Mouse (Mus musculus) kidney, postnatal 0 days (tissue): Measurements from ENCODE around the gene Nfs1. TPM values are rescaled to one million over a fixed set of nuclear protein-coding genes. Genes with fewer than 3 reads are reported as not detected.
"Not testable (repeated sequence)": the region's sequence is repeated elsewhere in the genome, so short reads cannot be mapped to it uniquely, and the experiment has no call there.

ENCODE experiments used
- ATAC-seq: fragments of 200-750 bp; cut with Nextera tagmentation; replicated peaks from 2 replicates; pipeline ENCODE4 v1.8.0; 2017; ENCODE audit warnings: low read depth, moderate number of reproducible peaks, moderate TSS enrichment, moderate library complexity; ENCODE audit not compliant: low FRiP score
- DNase-seq: peaks from one replicate; pipeline ENCODE4 v3.0.0-alpha.2; 2016; ENCODE audit warnings: low spot score
- H3K27ac ChIP-seq: fragments of 300-500 bp; sonication (generic); 2 replicates; pipeline ENCODE4 v1.5.1; 2014; ENCODE audit warnings: mild to moderate bottlenecking
- H3K27me3 ChIP-seq: fragments of 300-500 bp; sonication (generic); 2 replicates; pipeline ENCODE4 v1.6.1; 2014; ENCODE audit warnings: low read length, mixed read lengths; ENCODE audit not compliant: insufficient read depth
- H3K36me3 ChIP-seq: fragments of 300-500 bp; sonication (generic); 2 replicates; pipeline ENCODE4 v1.6.1; 2014; ENCODE audit warnings: low read length, mixed read lengths; ENCODE audit not compliant: insufficient read depth
- H3K4me1 ChIP-seq: fragments of 300-500 bp; sonication (generic); replicated peaks from 2 replicates; pipeline ENCODE4 v1.6.1; 2014; ENCODE audit warnings: antibody characterized with exemption, low read length, mixed read lengths; ENCODE audit not compliant: insufficient read depth
- H3K4me2 ChIP-seq: fragments of 300-500 bp; sonication (generic); 2 replicates; pipeline ENCODE4 v1.6.1; 2014; ENCODE audit warnings: mild to moderate bottlenecking, low read length, moderate library complexity, mixed read lengths
- H3K4me3 ChIP-seq: fragments of 300-500 bp; sonication (generic); replicated peaks from 2 replicates; pipeline ENCODE4 v1.5.1; 2014; ENCODE audit warnings: low read depth, low read length
- H3K9ac ChIP-seq: fragments of 300-500 bp; sonication (generic); 2 replicates; pipeline ENCODE4 v1.6.1; 2014; ENCODE audit warnings: low read depth, low read length
- H3K9me3 ChIP-seq: fragments of 300-500 bp; sonication (generic); replicated peaks from 2 replicates; pipeline ENCODE4 v1.6.1; 2016; ENCODE audit warnings: low read length, inconsistent platforms, mixed read lengths
- CTCF ChIP-seq: IDR thresholded peaks from 2 replicates; pipeline ENCODE4 v1.5.1; 2016; ENCODE audit warnings: antibody characterized with exemption, low read depth, mild to moderate bottlenecking, moderate library complexity
- WGBS: fragments of 180-500 bp; shearing (Covaris S2); extraction: QIAGEN DNeasy Blood & Tissue Kit; methylation state at CpG from one replicate; pipeline ENCODE4 v1.1.7; 2014; 5-methylcytosine and 5-hydroxymethylcytosine counted together
- polyA plus RNA-seq: library from polyadenylated mRNA; unstranded; fragments of >200 nt; fragmentation: Nextera tagmentation; extraction: Ambion mirVana; gene quantifications from 2 replicates; pipeline ENCODE4 v1.2.1, GENCODE M21; 2015

Nfs1 gene
- 60.5 and 64.0 TPM in 2 replicates for polyA plus RNA-seq

DNA sequence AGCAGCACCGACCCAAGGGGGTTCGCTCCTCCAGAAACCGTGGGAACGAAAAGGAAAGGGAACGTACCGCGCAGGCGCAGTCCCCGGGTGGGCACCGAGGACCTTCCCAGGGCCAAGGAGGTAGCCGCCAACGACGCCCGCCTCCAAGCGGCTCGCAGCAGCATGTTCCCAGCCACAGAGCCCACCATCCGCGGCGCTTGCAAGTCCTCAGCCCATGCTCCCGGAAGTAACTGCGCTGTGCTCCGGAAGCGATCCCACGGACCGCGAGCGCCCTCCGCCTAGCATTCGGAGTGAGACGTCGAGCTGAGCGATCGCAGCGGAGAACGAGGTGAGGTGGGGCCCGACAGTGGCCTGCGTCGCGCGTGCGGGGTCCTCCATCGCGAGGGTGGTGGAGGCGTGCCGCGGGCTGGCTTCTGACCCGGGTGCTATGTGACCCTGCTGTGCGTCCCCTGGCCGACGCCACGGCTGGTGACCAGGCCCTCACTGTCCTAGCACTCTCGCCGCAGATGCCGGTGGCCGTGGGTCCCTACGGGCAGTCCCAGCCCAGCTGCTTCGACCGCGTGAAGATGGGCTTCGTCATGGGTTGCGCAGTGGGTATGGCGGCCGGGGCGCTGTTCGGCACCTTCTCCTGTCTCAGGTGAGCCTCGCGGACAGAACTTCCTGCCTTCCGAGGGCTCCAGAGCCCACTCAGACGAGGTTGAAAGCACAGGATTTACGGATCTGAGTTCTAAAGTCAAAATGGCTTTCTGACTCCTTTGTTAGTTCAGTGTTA is at the start of gene Nfs1, which contains the start of gene Romo1:
Gene Nfs1 (minus strand): TSS at position 234 of the 772 bp plus-strand sequence.
Gene Romo1 (plus strand): TSS at position 87 of the 772 bp plus-strand sequence.
- peak; percentile 66 for TF ChIP-seq CTCF
- no peaks in the 10 kb centered on the region for H3K9me3 ChIP-seq

DNA sequence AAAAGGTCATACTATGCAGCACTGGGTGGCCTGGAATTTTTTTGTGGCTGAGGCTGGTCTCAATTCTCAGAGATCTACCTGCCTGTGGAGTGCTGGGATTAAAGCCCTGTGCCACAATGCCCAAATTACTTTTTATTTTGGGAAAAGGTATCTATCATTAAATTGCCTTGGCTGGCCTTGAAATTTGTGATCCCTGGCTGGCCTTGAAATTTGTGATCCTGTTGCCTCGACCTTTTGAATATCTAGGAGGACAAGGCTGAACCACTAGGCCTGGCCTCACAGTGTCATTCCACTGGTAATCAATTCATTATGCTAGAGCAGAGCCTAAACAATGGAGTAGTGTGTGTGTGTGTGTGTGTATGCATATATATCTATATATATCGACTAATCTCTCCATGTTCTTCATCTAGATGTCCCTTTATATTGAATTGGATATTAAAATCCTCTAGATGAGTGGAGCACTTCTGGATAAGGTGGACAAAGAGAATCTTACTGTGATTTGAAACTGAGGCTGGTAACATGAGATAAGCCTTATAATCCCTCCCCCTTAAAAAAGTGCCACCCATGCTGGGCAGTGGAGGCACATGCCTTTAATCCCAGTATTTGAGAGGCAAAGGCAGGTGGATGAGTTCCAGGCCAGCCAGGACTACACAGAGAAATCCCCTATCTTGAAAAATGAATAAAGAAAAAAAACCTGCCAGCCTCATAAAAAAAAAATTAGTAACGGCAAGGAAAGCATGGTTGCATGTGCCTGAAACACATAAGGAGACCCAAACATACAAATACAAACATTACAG is 49.3 kb upstream of the Nfs1 start:
- Histone ChIP-seq H3K36me3 (no peaks in the 10 kb centered on the region), H3K27ac (no peak overlapping the region), H3K4me2 (no peak overlapping the region), H3K9ac (no peak overlapping the region), H3K9me3 (no peaks in the 10 kb centered on the region), H3K4me1 (no peaks in the 10 kb centered on the region; the same call in 1 of the 2 replicates), H3K27me3 (no peaks in the 10 kb centered on the region), H3K4me3 (no peak overlapping the region)
- ATAC-seq (no peak), DNase-seq (no peak)
- 80% methylated on average over 3 of the region's 3 CpGs for WGBS
- no peak for TF ChIP-seq CTCF

More for the DNA sequence above, at the start of gene Nfs1, which contains the start of gene Romo1:
- H3K27me3 ChIP-seq: no peaks in the 10 kb centered on the region
- H3K4me1 ChIP-seq: peaks cover 3% of the 10 kb centered on the region; the same call in 1 of the 2 replicates
- peak within 1 kb of the TSS; percentile 84 for H3K9ac ChIP-seq
- WGBS: under 1% methylated on average over 70 of the region's 70 CpGs
- H3K4me2 ChIP-seq: peak within 1 kb of the TSS; percentile 86
- ATAC-seq (peak; percentile 95), DNase-seq (peak; percentile 97)
- peak within 1 kb of the TSS; percentile 72 for H3K4me3 ChIP-seq
- H3K36me3 ChIP-seq: peaks cover 20% of the 10 kb centered on the region
- H3K27ac ChIP-seq: peak within 1 kb of the TSS; percentile 96

DNA sequence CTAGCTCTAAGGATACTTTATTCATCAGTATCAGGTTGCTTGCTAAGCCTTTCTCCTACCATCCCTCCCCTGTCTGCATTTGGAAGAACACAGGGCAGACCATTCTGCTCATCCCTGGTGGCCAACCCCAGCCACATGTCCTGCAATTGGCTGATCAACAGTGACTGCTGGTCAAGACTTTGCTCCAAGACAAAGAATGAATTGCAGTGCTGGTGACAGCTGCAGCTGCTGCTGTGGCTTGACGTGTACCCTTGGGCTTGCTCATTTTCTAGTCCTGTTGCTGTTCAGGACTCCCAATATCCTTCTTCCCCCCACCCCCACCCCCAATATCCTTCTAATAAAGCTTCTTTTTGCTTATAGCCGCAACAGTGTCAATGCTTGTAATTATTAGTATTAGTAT is 48.1 kb upstream of the Nfs1 start:
- H3K4me1 ChIP-seq: no peaks in the 10 kb centered on the region
- H3K27me3 ChIP-seq: no peaks in the 10 kb centered on the region
- no peaks in the 10 kb centered on the region for H3K36me3 ChIP-seq
- no peaks in the 10 kb centered on the region for H3K9me3 ChIP-seq
- no peak overlapping the region for H3K4me2 ChIP-seq
- DNase-seq (no peak), ATAC-seq (no peak)
- no peak overlapping the region for H3K27ac ChIP-seq
- no peak overlapping the region for H3K9ac ChIP-seq
- WGBS: 70% methylated on average over 2 of the region's 2 CpGs
- no peak for TF ChIP-seq CTCF
- H3K4me3 ChIP-seq: no peak overlapping the region

DNA sequence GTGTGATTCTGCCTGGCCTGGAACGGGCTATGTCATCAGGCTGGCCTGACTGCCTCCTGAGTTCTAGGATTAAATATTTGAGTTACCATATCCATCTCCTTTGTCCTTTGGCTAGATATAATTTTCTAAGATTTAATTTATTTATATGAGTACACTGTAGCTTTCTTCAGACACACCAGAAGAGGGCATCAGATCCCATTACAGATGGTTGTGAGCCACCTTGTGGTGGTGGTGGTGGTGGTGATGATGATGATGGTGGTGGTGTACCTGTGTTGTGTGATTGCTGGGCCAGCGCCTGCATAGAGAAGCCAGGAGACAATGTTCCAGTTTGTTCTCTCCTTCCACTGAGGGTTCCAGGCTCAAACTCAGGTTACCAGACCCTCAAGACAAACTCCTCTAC is 47.6 kb upstream of the Nfs1 start:
- 100% methylated on average over 2 of the region's 2 CpGs for WGBS
- H3K4me1 ChIP-seq: no peaks in the 10 kb centered on the region
- H3K36me3 ChIP-seq: no peaks in the 10 kb centered on the region
- no peak overlapping the region for H3K4me2 ChIP-seq
- DNase-seq (no peak), ATAC-seq (no peak)
- H3K27me3 ChIP-seq: no peaks in the 10 kb centered on the region
- H3K4me3 ChIP-seq: no peak overlapping the region
- H3K27ac ChIP-seq: no peak overlapping the region
- TF ChIP-seq CTCF: peak; percentile 29; the same call in 1 of the 2 replicates
- H3K9ac ChIP-seq: no peak overlapping the region
- no peaks in the 10 kb centered on the region for H3K9me3 ChIP-seq

DNA sequence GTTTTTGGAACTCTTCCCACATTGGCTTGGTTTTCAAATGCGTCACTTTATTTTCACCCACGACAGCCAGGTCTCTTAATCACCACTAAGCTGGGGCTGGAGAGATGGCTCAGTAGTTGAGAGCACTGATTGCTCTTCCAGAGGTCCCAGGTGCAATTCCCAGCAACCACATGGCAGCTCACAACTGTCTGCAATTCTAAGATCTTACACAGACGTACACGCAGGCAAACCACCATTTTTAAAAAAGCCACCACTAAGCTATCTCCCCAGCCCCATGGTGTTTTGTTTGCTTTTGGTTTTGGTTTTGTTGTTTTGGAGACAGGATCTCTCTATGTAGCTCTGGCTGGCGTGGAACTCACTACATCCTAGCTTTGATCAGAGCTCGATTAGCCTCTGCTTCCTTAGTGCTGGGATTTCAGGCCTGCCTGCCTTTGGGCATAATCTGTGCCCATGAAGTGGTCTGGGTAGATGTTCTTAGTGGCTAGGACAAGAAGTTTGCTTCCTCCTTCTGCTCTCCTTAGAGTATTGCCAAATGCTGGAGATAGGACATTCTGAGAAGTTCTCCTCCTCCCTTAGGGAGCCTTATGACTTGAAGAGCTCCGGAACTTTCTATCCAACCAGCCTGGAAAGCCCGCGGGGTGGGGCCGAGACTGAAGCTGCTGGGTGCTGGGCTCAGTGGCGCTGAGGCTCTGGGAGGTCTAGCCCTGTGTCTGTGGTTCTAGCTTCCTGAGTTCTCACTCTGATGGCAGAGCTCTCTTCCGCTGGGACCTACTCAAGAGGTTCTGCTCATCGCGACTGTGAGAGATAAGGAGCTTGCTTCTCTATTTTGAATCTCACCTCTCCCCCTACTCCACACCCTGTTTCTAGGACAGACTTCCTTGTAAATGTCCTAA is 46.3 kb upstream of the Nfs1 start:
- H3K9ac ChIP-seq: no peak overlapping the region
- DNase-seq (no peak), ATAC-seq (no peak)
- WGBS: 78% methylated on average over 14 of the region's 14 CpGs
- no peaks in the 10 kb centered on the region for H3K9me3 ChIP-seq
- no peaks in the 10 kb centered on the region for H3K36me3 ChIP-seq
- H3K27me3 ChIP-seq: no peaks in the 10 kb centered on the region
- no peak overlapping the region for H3K27ac ChIP-seq
- no peak overlapping the region for H3K4me3 ChIP-seq
- no peak overlapping the region for H3K4me2 ChIP-seq
- no peak for TF ChIP-seq CTCF
- no peaks in the 10 kb centered on the region for H3K4me1 ChIP-seq

DNA sequence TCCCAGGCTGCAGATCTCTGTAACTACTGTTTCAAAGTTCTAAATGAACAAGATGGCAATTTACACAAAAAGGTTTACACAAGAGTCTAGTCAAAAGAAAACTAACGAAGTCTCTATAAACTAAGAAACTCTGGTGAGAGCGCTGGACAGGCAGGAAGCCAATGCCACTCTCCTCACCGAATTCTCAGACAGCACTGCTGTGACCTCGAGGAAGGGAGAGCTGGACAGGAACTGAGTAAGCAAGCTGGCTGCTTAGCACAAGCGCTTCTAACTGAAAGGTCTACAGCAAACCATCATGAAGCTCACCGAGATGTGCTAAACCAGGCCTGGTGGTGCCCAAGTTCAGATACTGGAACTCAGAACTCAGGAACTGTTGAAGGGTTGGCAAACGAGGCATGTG is 45.3 kb upstream of the Nfs1 start:
- not testable (repeated sequence) for DNase-seq

More for the DNA sequence above, 45.3 kb upstream of the Nfs1 start:
- H3K9ac ChIP-seq, H3K36me3 ChIP-seq, H3K4me2 ChIP-seq, H3K27me3 ChIP-seq, ATAC-seq, H3K4me1 ChIP-seq, H3K9me3 ChIP-seq, H3K27ac ChIP-seq, H3K4me3 ChIP-seq: not testable (repeated sequence)
- WGBS: 71% methylated on average over 7 of the region's 7 CpGs
